Mouse (Mus musculus) layer of hippocampus, adult 8-10 months (tissue): ENCODE measurements at regions not wholly inside any gene's neighbourhood (a gene's known extent, or its start where the extent isn't known, plus 50 kb on each side); places are given as distances from the start of the nearest gene placed in this dataset.
"Not testable (repeated sequence)": the region's sequence is repeated elsewhere in the genome, so short reads cannot be mapped to it uniquely, and the experiment has no call there.

Source experiments
- DNase-seq, 2 experiments: peaks; one replicate each; pipeline ENCODE4 v3.0.0; 2022; ENCODE audit warnings: low spot score in 2 of 2

DNA sequence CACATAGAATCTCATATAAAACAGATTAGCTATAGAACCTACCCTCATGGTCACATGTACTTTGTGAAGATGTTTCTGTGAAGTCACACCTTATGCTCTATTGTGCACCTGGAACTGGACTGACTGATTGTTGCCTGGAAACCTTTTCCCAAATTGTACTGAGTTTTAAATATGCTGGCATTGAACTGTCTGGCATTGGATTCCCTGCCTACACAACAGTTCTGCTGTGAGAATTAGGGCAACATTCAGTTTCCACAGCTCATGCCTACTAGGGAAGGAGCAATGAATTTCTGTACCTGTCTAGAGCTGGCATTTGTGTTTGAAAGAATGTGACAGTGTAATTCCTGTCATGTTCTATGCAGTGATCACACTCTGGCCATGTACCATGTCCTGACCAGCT is 60.4 kb upstream of the Poc5 start:
- peak in 1 of 2 experiments; percentile 16 for DNase-seq

DNA sequence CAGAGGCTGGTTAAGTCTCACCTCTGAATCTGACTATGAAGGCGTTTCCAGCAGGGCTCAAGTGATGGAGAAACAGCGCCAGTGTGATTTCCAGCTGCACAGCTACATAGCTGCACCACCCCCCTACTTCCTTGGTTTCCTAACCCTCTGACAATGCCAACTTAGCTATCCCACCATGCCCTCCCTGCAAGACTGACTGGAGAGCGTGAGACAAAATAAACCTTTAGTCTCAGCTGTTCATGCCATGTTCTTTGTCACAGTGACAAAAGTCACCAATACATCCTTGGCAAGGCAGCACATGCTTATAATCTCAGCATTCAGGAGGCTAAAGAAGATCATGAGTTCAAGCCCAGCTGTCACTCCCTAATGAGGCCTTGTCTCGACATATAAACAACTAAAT is 63.5 kb upstream of the Poc5 start:
- no peak for DNase-seq

DNA sequence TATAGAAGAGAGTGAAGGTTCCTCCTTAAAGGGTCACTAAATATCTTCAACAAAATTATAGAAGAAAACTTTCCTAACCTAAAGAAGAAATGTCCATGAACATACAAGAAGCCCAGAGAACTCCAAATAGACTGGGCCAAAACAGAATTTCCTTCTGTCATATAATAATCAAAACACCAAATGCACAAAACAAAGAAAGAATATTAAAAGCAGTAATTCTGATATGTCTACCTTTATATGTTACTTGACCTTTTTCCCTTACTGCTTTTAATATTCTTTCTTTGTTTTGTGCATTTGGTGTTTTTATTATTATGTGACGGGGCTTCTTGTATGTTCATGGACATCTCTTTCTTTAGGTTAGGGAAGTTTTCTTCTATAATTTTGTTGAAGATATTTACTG is 70.9 kb upstream of the Poc5 start:
- DNase-seq = not testable (repeated sequence)

DNA sequence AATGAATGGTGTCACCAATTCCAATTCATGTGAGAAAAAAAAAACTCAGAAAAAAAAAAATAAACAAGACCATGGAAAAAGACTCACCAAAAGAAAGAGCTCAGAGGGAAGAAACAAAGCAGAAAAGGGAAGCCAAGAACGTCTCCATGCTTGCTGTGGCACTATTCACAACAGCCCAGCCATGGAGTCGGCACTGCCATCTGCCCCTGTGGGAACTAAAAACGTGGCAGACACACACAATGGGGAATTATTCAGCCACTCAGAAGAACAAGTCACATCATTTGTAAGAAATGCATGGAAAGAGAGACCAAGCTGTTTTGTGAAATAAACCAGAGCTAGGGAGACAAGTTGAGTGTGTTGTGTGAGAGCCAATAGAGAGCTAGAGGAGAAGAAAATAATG is 74.9 kb upstream of the Poc5 start:
- no peak for DNase-seq

DNA sequence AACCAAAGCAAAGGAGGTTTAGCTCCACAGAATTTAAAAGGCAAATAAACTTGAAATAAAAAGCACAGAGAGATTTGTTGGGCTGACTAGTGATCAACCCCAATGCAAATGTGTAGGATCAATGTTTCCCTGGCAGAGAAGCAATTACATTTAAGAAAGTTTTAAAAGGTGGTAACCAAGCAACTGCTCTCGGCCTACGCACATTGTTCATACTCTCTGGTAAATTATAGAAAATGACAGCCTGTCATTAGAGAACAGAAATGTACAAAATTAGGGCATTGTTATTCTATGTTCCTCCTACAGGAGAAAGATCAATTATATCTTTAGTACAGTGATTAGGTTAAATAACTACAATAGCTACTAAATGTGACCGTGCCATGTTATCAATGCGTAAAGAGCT is 85.6 kb upstream of the Poc5 start:
- DNase-seq = no peak

DNA sequence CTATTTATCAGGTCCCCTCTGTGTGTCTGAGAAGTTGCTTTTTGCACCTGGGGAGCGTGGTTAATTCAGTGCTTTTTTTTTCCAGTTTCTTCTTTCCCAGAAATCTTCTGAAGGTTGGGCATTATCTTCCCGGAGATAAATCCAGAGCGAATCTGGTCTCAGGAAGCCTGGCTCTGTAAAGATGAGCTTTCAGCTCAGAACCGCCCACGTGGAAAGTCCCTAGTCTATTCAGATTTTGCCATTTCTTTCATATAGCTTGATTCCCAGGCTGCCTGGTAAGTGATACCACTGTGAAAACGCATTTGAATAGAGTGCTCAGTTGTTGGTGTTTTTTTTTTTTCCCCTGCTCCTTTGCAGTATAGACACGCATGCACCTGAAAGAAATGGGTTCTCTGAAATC is 100.3 kb upstream of the Poc5 start:
- peak; percentile 4 to 6 for DNase-seq

DNA sequence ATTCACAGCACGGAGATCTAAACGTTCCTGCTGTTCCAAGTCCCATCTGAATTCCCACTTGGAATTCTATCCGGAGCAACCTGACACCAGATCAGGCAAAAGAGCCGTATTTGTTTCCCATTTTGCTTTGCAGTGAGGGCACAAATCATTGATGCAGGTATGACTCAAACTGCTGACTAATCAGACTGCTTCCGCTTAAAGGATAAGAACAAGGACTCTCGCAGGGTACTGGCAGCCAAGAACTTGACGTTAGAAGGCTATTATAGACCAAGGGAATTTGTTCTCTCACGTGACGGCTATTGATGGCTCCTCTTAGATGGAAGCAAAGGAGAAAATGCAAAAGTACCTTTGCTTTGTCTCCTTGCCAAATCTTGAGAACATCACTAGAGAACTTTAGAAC is 118.1 kb upstream of the Poc5 start:
- DNase-seq = no peak

DNA sequence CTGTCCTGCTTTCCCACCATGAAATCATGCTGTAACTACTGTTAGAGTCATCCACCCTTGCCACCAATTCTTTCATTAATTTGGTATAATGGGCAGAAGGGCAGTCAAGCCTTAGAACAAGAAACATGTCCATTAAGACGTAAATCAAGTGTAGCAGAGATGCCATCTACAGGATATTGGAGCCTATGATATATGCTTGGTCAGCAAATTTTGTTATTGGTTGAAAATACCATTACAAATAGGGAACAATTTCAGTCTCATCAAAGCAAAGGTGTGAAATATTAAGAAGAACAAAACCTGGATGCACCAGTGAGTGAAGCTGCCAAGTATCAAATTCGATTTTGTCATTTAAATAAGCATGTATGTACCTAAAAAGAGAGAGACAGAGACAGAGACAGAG is 123.6 kb upstream of the Sv2c start:
- no peak for DNase-seq

DNA sequence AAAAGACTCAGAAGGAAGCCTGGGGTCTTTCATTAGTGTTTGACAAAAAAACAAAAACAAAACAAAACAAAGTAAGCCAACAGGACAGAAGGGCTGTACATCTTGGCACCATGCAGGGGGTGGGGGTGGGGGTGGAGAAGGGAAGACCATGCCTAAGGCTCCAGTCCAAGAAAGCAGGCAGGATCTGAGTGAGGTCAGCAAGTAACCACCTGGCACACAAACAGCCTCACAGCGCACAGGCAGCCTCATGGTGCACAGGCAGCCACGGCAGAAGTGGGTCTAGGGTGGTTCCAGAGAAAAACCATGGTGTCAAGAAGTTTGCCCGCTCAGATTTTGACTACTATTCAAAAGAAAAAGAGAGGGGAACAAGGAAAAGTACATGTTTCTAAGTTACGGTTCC is 122.0 kb upstream of the Sv2c start:
- no peak for DNase-seq

DNA sequence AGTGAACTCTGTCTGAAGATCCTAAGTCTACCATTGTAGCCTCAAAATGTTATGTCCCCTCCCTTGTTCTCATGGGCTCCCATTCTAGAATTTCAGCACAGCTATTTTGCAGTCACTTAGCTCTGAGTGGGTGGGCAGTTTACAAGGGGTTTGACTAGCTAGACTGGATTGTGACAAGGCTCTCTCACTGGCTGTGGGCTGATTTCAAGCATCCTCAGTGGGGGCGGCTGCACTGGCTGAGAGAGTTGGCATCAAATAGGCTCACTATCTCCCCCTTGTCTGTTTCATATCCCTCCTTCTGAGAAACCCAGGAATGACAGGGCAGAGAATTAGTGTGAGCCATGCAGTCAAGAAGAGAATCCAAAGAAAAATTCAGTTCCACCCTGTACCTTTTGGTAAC is 88.4 kb upstream of the Sv2c start:
- DNase-seq = no peak

DNA sequence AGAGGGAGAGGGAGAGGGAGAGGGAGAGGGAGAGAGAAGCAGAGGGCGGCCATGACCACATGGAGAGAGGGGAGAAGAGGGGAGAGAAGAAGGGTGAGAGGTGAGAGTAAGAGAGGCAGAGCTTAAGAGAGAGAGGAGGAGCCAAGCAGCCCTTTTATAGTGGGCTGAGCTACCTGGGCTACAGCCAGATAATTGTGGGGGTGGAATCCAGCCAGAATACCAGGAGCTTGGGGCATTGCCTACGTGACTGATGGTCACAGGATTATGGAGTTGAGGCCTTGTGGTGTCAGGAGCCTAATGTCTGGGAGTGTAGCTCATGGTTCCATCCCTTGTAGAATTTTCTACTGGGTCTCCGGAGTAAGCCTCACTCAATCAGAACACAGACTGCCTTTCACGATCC is 83.1 kb upstream of the Sv2c start:
- no peak for DNase-seq

DNA sequence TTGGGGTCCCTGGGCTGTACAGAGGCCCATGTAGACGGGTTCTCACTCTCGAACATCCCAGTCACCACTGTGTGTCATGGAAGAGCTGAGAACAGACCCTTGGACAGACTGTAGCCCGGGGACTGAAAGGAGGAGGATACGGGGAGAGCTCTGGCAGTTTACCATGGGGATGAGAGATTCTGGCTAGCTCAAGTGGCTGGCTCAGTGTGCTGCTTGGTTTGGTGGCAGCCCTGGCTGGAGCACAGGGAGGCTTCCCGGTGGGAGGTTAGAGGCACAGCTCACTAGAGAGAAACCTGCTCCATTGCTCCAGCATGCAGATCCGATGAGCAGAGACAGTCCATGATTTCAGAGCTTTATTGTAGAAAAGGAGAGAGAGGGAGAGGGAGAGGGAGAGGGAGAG is 82.7 kb upstream of the Sv2c start:
- no peak for DNase-seq

DNA sequence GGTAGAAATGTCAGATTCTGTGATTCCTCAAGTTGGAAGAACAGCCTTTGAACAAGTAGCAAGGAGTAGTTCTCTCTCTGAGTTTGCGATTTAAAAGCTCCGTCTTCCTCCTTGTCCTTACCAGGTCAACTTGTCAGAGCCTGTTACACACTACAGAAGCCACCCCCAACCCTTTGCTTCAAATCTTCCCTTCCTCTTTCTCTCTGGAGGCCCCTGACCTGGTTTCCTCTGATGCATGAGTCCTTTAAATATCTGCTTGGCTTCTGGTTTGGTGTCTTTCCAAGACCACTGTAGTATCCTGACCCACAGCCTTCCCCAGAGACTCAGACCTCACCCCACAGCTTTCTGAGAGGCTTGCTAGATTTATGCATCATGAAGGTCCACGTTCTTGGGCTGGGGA is 73.7 kb upstream of the Sv2c start:
- no peak for DNase-seq

DNA sequence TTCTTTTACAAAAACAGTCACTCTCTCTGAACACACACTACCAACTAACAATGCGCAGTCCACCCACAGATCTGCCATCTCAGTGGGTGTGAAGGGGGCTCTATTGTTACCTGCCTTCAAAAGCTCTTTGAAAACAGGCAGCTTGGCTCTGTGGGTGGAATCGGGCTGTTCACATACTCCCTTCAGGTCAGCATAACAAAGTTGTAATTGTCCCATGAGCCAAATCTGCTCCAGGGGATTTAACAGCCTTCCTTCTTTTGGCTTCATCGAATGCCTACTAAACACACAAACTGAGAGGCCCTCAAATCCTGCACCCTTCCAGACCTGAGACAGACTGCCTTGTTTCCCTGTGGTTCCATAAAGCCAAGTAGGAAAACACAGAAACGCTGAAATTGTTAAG is 56.2 kb upstream of the Sv2c start:
- no peak for DNase-seq
